Mouse (Mus musculus): Measurements from ENCODE around the gene Kif5a.

GRCm38 (mm10) chr10:127287271-127287935, 24.3 kb upstream of the Kif5a start:
- no peak for TF ChIP-seq CTCF (IDR thresholded peaks at IDR 0.05; ENCODE audit: low read depth)
- no peak for TF ChIP-seq EP300 (optimal IDR thresholded peaks at IDR 0.05)
